Mouse (Mus musculus) inflammation-experienced regulatory T-cells, adult 6 months (primary cell): ENCODE data around the gene Gdpd4. TPM values are rescaled to one million over a fixed set of nuclear protein-coding genes. Genes with fewer than 3 reads are reported as not detected.
A peak's percentile ranks its signal among the peaks of the same experiment; 100 is the strongest.

Source experiments
- ATAC-seq: one replicate; pipeline ENCODE4 v1.8.0; 2017
- polyA plus RNA-seq, 3 experiments: library from polyadenylated mRNA; unstranded; fragments of 100-300 nt; shearing (Covaris generic); gene quantifications; one replicate each; pipeline ENCODE4 v1.2.1; 2017

The Gdpd4 gene
- polyA plus RNA-seq = not detected

DNA sequence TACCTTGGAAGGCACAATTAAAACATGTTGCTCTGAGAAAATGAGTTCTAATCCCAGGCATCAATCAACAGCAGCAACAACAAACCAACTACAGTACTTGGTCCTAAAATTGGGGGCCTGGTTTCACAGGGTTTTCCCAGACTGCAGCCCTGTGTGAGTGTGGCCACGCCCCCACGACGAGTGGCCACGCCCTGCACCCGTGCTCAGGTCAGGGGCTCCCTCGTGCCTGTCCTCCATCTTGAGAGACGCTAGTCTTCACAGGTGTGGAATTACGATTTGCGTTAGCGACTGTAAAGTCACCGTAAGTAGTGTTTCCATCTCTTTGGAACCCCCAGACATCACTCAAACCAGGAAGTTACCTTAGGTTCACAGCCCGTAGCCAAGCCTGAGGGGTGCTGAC lies at the start of gene Gdpd4:
Gene Gdpd4 (plus strand): TSS at position 214 of the 400 bp plus-strand sequence.
- no peak for ATAC-seq

DNA sequence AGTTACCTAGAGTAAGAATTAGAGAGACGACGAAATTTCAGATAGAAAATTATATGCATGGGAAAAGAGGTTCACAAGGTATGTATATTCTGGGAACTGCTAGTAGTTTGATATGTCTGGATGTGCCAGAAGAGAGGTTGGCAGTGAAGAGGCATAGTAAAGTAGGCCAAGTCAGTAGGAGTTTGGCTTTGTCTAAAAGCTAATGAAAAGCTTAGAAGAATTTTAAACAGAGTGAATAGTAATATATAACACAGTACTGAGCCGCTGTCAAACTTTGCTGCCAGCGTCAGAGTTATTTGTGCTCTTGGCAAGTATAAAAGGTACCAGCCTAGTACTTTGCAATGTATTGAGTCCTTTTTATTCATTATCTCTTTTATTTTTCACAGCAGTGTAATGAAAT lies 47.4 kb upstream of the Gdpd4 start:
- no peak for ATAC-seq

DNA sequence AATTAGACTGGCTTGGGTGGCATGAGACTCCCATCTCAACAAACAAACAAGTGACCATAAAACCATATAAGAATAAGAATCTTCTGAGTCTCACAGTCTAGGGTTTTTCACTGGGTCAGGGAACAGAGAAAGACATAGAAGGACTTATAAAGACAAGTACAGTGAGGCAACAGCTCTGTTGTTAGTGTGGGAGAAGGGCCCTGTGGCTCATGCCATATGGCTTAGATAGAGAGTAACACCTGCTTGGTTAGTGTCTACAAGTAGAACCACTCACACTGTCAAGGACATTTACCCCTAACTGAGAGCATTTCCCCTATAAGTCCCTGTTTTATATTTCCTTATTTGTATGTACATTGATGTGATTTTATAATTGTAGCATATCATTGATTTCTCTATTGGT lies 46.4 kb upstream of the Gdpd4 start:
- ATAC-seq = no peak

DNA sequence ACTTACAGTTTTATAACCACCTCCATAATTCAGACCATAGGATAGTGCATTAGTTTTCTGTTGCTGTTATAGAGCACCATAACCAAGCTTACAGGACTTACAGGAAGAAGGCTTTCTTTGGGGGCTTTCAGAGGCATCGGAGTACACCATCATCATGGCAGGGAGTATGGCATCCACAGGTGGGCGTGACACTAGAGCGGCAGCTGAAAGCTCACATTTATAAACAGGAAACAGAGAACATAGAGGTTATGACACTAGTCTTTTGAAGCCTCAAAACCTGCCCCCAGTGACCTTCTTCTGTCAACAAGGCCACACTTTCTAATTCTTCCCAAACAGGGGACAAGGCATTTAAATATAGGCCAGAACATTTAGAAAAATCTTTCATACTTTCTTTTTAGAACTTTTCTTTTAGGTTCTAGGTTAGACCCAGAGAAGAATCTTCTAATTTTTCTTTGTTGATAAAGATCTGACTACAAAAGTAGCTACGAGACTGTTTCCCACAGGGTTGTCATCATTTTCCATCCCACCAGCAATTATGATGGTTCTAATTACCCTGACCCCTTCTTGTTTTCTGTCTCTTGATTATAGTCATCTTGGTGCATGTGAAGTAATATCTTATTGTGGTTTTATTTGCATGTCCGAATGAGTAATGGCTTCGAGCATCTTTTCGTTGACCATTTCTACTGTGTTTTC lies 41.8 kb upstream of the Gdpd4 start:
- peak; percentile 93 for ATAC-seq

DNA sequence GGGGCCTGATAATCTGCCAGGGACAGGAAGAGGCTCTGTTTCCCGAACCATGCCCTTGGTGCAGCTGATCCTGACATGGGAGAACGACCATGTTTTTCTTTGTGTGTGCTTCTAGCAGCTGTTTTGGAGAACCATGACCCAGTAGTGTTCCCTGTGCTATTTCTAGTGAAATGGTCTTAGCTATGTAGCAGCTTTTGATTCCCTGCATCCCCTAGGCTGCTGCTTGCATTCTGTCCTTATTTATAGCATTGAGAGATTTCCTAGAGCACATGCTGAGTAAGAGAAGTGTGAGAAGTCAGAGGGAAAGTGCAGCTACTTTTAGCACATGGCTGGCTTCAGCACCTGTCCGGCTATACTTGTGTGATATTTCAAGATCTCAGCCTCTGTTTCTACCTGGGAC lies 8.1 kb upstream of the Gdpd4 start:
- no peak for ATAC-seq

DNA sequence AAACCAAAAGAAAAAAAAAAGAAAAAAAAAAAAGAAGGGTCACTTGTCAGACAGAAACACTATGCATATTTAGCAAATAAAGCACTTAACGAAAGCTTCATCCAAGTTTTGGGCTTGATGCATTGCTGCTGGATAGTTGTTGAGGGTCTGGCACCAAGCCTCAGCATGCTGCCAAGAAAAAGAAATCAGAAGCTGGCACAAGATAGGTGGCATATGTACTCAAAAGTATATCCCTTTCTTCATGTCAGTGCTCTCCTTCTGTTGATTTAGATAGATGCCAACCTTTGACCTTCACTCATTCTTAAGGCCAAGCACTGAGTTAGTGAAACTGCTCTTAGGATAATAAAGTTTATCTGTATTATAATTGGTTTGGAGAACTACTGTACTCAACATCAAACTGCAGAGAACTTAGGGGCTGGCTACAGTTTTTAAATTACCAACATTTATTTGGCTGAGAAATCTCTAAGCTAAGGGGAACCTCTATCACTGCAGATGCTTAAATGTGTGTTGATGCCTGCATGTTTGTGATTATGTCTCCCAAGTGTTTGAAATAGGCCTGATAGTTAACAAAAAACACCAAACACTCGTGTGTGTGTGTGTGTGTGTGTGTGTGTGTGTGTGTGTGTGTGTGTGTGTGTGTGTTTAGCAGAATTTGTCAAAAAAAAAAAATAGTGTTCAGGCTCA lies 4.8 kb upstream of the Gdpd4 start:
- no peak for ATAC-seq

DNA sequence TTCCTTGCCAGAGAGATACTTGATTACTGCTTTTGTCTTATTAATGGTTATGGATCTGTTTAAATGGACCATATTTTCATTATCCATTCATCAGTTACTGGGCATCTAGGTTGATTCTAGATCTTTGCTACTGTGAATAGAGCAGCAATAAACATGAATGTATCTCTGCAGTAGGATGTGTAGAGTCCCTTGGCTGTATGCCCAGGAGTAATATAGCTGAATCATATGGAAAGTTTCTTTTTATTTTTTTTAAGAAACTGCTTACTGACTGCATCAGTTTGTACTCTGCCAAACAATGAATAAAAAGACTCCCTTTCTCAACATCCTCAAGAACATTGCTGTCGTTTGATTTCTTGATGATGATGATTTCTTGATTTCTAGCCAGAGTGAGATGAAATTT lies 6.1 kb downstream of the Gdpd4 start:
- peak; percentile 38 for ATAC-seq

DNA sequence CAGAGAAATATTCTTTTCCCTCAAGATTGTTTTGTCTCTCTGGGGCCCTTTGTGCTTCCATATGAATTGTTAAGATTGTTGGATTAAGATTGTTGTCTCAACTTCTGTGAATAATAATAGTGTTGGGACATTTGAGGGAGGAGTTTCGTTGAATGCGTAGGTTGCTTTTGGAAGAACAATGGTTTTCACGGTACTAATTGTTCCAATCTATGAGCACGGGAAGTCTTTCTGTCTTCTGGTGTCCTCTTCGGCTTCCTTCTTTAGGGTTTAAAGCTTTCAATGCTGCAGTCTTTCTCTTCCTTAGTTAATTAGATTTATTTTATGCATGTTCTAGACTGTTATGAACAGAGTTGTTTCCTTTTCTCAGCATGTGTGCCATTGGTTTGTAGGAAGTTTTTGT lies 7.2 kb downstream of the Gdpd4 start:
- ATAC-seq = no peak

DNA sequence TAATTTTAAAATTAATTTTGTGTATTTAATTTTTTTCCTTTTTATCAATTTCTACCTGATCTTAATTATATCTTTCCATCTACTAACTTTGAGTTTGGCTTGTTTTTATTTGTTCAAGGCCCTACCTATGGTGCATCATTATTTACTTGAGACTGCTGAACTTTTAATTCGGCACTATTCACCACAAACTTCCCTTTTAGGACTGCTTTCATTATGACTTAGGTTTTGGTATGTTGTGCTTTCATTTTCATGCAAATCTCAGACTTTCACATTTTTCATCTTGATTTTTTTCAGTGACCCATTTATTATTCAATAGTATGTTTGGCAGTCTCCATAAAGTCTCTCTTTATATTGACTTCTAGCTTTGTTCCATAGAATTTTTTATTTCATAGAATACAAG lies 24.7 kb downstream of the Gdpd4 start:
- ATAC-seq = no peak

DNA sequence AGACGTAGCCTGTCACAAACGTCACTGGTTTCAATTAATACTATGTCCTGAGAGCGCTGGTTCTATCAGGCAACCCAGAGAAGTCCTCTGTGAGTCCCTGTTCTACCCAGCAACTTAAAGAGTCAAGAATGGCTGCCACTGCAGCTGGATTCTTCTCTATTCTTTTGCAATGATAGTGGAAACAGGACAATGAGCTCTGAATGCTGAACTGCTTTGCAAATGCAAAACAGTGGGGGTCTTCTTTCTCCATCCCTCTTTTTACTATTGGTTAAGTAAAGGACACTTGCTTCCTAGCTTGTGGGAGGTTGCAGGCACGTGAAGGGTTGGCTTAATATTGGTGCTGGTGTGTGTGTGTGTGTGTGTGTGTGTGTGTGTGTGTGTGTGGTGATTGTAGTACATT lies 52.7 kb downstream of the Gdpd4 start:
- no peak for ATAC-seq

DNA sequence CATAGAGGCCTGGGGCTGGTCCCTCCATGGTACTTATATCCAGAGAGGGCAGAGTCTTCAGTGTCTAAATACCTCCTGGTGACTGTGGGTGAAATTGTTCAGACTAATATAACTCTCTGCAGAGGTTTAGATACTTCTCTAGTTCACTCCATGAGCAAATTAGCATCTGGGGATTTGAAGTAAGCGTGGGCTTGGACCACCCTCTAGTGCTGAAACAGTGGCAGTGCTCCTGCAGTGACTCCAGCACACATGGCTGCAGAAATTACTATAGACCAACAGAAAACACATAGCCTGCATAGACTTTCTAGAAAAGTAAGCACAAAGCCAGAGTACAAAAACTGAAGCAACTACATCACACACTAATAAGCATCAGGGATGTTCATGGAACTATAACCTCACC lies 57.7 kb downstream of the Gdpd4 start:
- ATAC-seq = peak; percentile 87

DNA sequence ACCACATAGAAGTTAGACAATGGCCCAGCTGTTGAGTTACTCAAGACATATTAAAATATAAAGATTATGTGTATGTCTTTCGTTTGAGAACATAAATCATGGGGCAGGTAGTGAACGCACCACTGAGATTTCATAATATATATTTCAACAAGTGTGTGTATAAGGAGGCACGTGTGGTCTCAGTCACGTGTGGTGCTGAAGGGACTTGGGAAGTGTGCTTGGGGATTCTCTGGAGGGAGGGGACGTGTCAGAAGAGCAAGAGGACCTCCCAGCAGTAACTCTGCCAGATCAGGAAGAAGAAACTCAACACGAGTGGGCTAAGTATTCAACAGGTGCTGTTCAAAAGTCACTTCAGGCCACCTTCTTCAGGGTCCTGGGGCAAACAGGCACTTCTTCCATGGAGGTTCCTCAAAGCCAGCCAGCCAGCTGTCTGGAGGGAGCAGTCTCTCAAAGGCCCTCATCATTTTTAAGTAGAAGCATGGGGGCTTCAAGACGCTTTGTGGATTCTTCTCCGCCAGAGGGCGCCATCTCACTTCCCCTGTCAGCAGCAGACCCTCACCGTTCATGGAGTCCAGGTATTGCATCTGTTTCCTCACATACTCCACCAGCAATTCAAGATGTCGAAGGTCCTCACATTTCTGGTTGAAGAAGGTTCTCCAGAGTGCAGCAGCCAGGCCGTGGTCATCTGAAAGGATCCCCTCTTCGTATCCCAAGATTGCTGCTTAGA lies 64.5 kb downstream of the Gdpd4 start:
- no peak for ATAC-seq

DNA sequence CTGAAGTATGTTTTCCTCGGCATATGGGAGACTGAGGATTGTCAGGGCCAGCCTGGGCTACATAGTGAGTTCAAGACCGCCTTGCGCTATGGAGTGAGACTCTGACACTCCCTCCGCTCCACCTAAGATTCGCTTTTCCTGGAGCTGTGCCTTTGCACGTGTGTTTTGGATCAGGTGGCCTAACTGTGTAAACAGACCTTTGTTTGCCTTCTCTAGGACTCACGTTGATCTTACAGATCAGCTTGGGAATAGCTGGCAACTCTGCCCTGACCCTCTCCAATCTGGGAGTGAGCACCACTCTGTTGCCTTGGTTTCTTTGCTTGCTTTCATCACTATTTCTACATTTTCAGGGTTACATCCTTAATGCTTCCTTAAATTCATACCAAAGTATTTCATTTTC lies 82.9 kb downstream of the Gdpd4 start:
- no peak for ATAC-seq

DNA sequence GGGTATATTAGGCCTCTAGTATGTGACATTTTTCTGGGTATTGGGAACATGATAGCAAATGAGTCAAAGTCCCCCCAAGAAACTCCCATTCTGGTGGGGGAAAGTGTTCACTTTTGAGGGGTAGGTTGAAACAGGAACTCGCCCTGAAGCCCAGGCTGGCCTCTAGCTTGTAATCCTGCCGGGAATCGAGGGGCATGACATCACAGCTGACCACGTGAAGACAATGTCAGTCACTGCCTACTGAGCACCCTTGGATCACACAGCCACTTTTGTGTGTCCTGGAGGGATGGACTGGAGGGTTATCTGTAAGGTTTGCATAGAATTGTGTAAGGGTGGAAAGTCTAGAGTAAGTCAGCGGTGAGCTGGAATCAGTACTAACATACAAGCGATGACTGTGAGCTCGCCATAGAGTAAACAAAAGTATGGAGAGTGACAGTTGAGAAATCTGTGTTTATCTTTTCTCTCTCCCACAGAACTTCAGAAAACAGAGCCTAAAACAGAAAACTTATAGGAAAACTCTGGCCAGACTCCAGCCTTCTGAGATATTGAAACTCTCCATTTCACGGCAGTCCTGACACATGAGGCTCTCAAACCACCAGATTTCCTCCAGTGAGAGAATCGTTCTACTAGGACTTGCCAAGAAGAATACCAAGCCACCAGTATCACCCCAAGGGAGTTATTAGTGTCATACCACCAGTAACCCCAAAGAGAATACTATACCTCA lies 128.5 kb downstream of the Gdpd4 start:
- ATAC-seq = no peak

DNA sequence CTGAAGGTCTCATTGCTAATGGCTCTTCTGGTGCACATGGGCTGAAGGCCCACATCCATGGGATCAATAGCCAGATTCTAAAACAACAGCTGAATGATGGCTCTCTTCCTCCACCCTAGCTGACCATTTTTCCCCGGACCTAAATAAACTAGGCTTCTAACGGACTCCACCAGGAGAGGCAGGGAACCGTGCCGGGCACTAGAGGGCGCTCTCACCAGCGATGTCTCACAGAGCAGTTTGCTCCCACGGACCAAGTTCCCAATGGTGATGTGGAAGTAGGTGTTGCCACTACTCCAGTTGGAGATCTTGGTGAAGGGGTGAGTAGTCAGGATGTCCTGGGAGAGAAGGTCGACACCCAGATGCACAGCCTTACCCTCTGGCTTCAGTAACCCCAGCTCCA lies 132.2 kb downstream of the Gdpd4 start:
- ATAC-seq = no peak

DNA sequence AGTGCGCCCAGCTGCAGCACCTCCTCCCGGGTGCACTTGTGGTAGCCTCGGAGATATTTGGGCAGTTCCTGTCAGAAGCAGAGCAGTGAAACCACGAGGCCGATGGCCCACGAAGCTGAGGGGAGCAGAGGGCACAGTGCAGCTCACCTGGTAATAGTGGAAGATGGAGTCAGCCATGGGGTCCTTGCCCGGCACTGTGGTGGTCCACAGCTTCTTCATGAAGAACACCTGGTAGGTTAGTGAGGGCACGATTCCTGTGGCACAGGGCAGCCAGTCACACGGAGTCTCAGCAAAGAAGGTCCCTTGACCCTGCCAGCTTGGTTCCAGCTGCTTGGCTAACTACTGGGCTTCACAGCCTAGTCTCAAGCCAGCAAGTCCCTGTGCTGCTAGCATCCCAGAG lies 134.7 kb downstream of the Gdpd4 start:
- no peak for ATAC-seq

DNA sequence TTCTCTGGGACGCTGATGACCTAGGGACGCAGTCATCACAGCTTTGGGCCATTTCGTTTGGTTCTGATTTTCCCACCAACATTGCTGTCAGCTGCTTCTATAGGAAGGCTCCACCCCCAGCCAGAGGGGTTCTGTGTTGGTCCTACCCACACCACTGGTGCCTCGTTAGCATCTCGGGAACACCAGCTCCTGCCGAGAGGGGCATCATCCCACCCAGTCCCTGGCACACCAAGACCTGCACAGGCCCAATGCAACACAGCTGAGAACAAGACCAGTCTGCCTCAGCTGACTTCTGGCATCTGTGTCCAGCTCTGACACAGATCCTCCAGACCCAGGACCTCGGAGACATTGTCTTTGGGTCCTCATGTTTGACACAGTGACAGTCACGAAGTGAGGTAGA lies 135.2 kb downstream of the Gdpd4 start:
- no peak for ATAC-seq

DNA sequence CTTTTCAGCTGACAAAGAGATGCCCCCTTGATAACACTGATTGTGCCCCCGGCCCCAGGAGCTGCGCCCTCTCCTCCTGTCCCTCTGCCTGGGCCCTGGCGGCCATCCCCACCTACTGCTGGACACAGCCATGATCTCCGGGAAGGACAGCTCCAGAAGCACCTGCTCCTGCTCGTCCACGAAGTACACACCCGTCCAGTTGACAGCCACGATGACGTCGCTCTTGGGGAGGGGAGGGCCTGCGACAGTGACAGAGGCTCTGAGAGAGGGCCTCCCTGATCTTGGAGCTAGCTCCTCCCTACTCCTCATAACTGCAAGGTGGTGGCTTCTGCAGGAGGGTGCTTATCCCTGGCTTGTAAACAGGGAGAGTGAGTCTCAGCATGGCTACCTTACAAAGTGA lies 146.5 kb downstream of the Gdpd4 start:
- ATAC-seq = no peak

DNA sequence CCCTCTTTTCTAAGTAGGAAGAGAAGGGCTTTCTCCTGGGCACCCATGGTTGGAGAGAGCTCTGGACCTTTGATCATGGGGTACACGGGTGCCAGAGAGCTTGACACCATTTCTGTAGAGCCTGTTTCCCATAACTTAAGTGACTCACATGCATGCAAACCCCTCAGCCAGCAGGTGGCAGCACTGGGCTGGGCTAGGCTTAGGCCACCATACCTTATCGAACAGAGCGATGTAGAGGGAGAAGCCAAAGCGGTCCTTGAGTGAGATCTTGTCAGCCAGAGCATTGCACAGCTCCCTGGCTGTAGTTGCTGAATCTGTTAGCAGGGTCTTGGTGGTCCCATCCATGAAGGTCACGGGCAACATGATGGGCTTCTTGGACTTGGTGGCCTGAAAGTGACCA lies 151.9 kb downstream of the Gdpd4 start:
- peak; percentile 78 for ATAC-seq

DNA sequence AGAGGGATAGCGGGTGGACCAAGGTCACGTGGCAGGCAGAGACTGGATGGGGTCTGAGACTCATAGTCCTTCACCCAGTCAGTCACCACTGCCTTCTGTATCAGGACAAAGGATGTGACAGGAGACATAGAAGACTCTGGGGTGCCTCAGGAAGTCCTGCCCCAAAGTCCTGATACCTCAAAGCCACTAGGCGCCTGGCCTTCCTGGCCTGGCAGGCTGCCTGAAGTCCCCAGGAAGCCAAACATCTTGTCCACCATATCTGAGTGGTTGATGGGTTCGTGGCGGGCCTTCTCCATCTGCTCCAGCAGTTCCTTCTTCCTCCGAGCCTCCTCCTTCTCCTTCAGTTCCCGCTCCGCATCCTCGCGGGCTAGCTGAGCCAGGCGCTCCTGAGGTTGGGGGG lies 157.7 kb downstream of the Gdpd4 start:
- ATAC-seq = no peak

DNA sequence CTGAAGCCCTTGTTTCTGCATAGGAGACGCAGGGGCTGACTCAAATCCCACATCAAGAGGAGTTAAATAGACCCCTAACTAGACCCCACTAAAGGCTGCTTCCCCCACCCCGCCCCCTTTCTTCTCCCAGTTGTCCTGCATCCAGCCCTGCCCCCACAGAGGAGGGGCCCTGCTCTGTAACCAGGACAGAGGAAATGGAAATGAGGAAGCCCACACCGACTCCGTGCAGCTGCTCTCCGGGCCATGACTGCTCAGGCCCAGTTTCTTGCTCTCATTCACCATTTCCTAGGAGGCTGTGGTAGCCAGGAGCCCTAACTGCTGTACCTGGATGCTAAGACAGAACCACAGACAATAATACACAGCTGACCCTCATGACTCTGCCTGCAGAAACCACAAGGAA lies 162.6 kb downstream of the Gdpd4 start:
- ATAC-seq = no peak

DNA sequence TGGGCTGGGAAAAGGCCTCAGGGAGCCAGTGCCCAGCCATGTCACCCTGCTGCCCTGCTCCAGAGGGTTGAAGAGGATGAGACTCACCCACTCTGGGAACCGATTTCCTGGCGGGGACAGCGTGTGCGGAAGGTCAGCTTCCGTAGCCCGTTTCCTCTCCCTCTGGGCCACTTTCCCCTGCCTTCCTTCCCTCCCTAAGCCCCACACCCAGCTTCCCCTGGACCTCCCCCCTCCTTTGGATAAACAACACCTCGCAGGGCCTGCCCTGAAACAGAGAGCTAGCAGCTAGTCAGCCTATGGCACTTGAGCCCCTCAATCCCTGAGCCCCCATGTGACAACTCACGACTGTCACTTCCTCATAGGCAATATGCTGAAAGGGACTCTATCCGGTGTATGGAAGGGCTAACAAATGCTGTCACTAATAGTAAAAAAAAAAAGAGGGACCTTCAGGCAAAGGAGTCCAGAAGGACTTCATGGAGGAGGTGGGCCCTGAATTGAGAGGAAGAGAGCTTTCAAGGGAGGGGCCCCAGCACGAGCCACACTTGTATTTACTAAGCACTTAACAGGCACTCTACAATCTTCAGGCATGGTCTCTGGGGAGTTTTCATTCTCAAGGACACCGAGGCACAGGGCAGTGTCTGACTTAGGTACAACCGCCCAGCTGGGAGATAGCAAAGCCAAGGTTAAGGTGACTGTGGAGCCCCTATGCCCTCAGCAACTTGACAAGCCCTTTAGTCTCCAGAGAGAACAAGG lies 165.0 kb downstream of the Gdpd4 start:
- no peak for ATAC-seq

DNA sequence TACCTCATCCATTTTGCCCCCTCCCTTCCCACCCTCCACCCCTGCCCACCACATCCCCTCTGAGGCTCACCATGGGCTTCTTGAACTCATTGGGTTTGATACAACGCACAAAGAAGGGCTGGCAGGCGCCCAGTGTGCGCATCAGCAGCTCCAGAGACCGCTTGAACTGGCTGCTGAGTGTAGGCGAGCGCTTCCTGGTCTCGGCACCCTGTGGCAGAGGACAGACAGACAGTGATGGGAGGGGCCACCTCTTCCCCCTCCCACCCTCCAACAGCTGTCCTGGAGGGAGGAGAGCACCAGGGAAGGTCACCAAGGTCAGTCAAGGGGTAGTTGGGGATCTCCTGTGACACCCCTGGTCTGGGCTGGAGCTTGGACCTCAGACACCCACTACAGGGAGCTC lies 165.6 kb downstream of the Gdpd4 start:
- no peak for ATAC-seq
